Comparison of ENCODE assay signal across 16 mouse cellular contexts in genomic region chr17:28870435-28870834, GRCm38 (mm10). TPM values are rescaled to one million over a fixed set of nuclear protein-coding genes. Genes with fewer than 3 reads are reported as not detected.
DNase-seq lines count a peak whose midpoint lies in the region; ATAC-seq and TF ChIP-seq lines count a peak whose summit lies in the region.
"Had no signal": no experiment of that assay in that cellular context is flagged by ENCODE, and none has a peak within 500 bp of the region (broad histone marks: within the 10 kb centered on the region; RNA-seq: fewer than 3 reads in every experiment).

No protein-coding gene starts in this region.

- ATAC-seq in forebrain, embryonic 12.5 days (ENCODE audit: low FRiP score): no peak
- ATAC-seq in forebrain, embryonic 14.5 days: no peak
- no peak for ATAC-seq in lung, embryonic 14.5 days (ENCODE audit: insufficient read depth)
- ATAC-seq in hindbrain, embryonic 12.5 days (ENCODE audit: low FRiP score): no peak
- no peak for ATAC-seq in neural tube, embryonic 15.5 days (ENCODE audit: low FRiP score)
- ATAC-seq: activated CD4-positive, CD25-positive, alpha-beta regulatory T cell, adult 4 months had no signal

- no peak overlapping the region for H3K4me2 ChIP-seq in forebrain, embryonic 12.5 days
- no peak overlapping the region for H3K4me2 ChIP-seq in forebrain, embryonic 14.5 days (ENCODE audit: low read length)
- no peak overlapping the region for H3K4me2 ChIP-seq in lung, embryonic 14.5 days
- H3K4me2 ChIP-seq in hindbrain, embryonic 12.5 days (replicated peaks): no peak overlapping the region
- H3K4me2 ChIP-seq in neural tube, embryonic 15.5 days: no peak overlapping the region
- H3K4me2 ChIP-seq: heart, embryonic 13.5 days; limb, embryonic 13.5 days; stomach, embryonic 15.5 days had no signal

- H3K4me3 ChIP-seq in forebrain, embryonic 12.5 days (replicated peaks): no peak overlapping the region
- H3K4me3 ChIP-seq in forebrain, embryonic 14.5 days (ENCODE audit: low read depth, low read length): no peak overlapping the region
- no peak overlapping the region for H3K4me3 ChIP-seq in lung, embryonic 14.5 days (ENCODE audit: low read depth, low read length)
- no peak overlapping the region for H3K4me3 ChIP-seq in hindbrain, embryonic 12.5 days
- H3K4me3 ChIP-seq in neural tube, embryonic 15.5 days (replicated peaks): no peak overlapping the region
- H3K4me3 ChIP-seq: heart, embryonic 13.5 days; limb, embryonic 13.5 days; stomach, embryonic 15.5 days had no signal

- TF ChIP-seq CTCF in lung, embryonic 14.5 days (IDR thresholded peaks at IDR 0.05; ENCODE audit: low read depth): peak; percentile 16; the same call in 1 of the 2 replicates

- no peak overlapping the region for H3K9ac ChIP-seq in forebrain, embryonic 12.5 days
- no peak overlapping the region for H3K9ac ChIP-seq in forebrain, embryonic 14.5 days (ENCODE audit: low read length)
- H3K9ac ChIP-seq in lung, embryonic 14.5 days: no peak overlapping the region
- H3K9ac ChIP-seq in hindbrain, embryonic 12.5 days: no peak overlapping the region
- no peak overlapping the region for H3K9ac ChIP-seq in neural tube, embryonic 15.5 days (replicated peaks)
- H3K9ac ChIP-seq: heart, embryonic 13.5 days; limb, embryonic 13.5 days; stomach, embryonic 15.5 days had no signal

- no peaks in the 10 kb centered on the region; the same call in 1 of the 2 replicates for H3K27me3 ChIP-seq in forebrain, embryonic 12.5 days
- H3K27me3 ChIP-seq in forebrain, embryonic 14.5 days (replicated peaks; ENCODE audit: control insufficient read depth, insufficient read depth, low read length): no peaks in the 10 kb centered on the region
- H3K27me3 ChIP-seq in lung, embryonic 14.5 days (ENCODE audit: insufficient read depth, low read length): no peaks in the 10 kb centered on the region
- no peaks in the 10 kb centered on the region for H3K27me3 ChIP-seq in hindbrain, embryonic 12.5 days
- H3K27me3 ChIP-seq in neural tube, embryonic 15.5 days (replicated peaks): no peaks in the 10 kb centered on the region
- H3K27me3 ChIP-seq: heart, embryonic 13.5 days; limb, embryonic 13.5 days; stomach, embryonic 15.5 days had no signal

- H3K36me3 ChIP-seq in forebrain, embryonic 12.5 days (replicated peaks): no peaks in the 10 kb centered on the region
- H3K36me3 ChIP-seq in forebrain, embryonic 14.5 days (ENCODE audit: control insufficient read depth, insufficient read depth, low read length): no peaks in the 10 kb centered on the region
- H3K36me3 ChIP-seq in lung, embryonic 14.5 days (ENCODE audit: insufficient read depth): no peaks in the 10 kb centered on the region
- no peaks in the 10 kb centered on the region for H3K36me3 ChIP-seq in hindbrain, embryonic 12.5 days
- H3K36me3 ChIP-seq in neural tube, embryonic 15.5 days: no peaks in the 10 kb centered on the region
- H3K36me3 ChIP-seq: heart, embryonic 13.5 days; limb, embryonic 13.5 days; stomach, embryonic 15.5 days had no signal

- peak overlapping the region; percentile 78; the same call in 1 of the 2 replicates for H3K27ac ChIP-seq in forebrain, embryonic 12.5 days
- H3K27ac ChIP-seq in forebrain, embryonic 14.5 days (ENCODE audit: low read depth, low read length): no peak overlapping the region; the same call in 1 of the 2 replicates
- no peak overlapping the region for H3K27ac ChIP-seq in lung, embryonic 14.5 days (ENCODE audit: low read depth)
- peak overlapping the region; percentile 82 for H3K27ac ChIP-seq in hindbrain, embryonic 12.5 days
- peak overlapping the region; percentile 87 for H3K27ac ChIP-seq in neural tube, embryonic 15.5 days (replicated peaks)
- H3K27ac ChIP-seq: heart, embryonic 13.5 days; limb, embryonic 13.5 days; stomach, embryonic 15.5 days had no signal

- WGBS in forebrain, embryonic 12.5 days: 69% methylated on average over 5 of the region's 5 CpGs
- 70% methylated on average over 5 of the region's 5 CpGs for WGBS in forebrain, embryonic 14.5 days
- WGBS in lung, embryonic 14.5 days: 70% methylated on average over 5 of the region's 5 CpGs
- WGBS in hindbrain, embryonic 12.5 days: 71% methylated on average over 5 of the region's 5 CpGs
- 69% methylated on average over 5 of the region's 5 CpGs for WGBS in neural tube, embryonic 15.5 days

- H3K4me1 ChIP-seq in forebrain, embryonic 12.5 days: peaks cover 13% of the 10 kb centered on the region
- 0 out of 2 replicates have a peak, but pooled peaks cover 4% of the 10 kb centered on the region for H3K4me1 ChIP-seq in forebrain, embryonic 14.5 days (ENCODE audit: control insufficient read depth, insufficient read depth, low read length)
- H3K4me1 ChIP-seq in lung, embryonic 14.5 days (ENCODE audit: insufficient read depth): no peaks in the 10 kb centered on the region
- H3K4me1 ChIP-seq in hindbrain, embryonic 12.5 days: peaks cover 15% of the 10 kb centered on the region
- H3K4me1 ChIP-seq in neural tube, embryonic 15.5 days: peaks cover 23% of the 10 kb centered on the region

- DNase-seq in forebrain, embryonic 14.5 days (ENCODE audit: low spot score): no peak
- no peak for DNase-seq in lung, embryonic 14.5 days
- no peak for DNase-seq in lung, adult 18-20 months
- DNase-seq in thymus, adult 18-20 months: no peak
- no peak for DNase-seq in cerebellum, postnatal 14 days
- DNase-seq: cerebellum, adult 2 months; gastrocnemius, postnatal 10 days; kidney, postnatal 10 days; lung, postnatal 14 days had no signal

- H3K9me3 ChIP-seq in forebrain, embryonic 12.5 days: no peaks in the 10 kb centered on the region
- H3K9me3 ChIP-seq in forebrain, embryonic 14.5 days (replicated peaks; ENCODE audit: control insufficient read depth, low read length): no peaks in the 10 kb centered on the region
- no peaks in the 10 kb centered on the region for H3K9me3 ChIP-seq in lung, embryonic 14.5 days (ENCODE audit: low read depth, low read length)
- no peaks in the 10 kb centered on the region for H3K9me3 ChIP-seq in hindbrain, embryonic 12.5 days (replicated peaks)
- no peaks in the 10 kb centered on the region for H3K9me3 ChIP-seq in neural tube, embryonic 15.5 days (replicated peaks)
- H3K9me3 ChIP-seq: limb, embryonic 13.5 days; stomach, embryonic 15.5 days had no signal

RNA-seq across cellular contexts. Expression of gene Pnpla1, which starts 12.2 kb away (rescaled TPM):
- not detected in 2 replicates for polyA plus RNA-seq in forebrain, embryonic 12.5 days (2016; fragmentation: Nextera tagmentation; extraction: Ambion mirVana)
- not detected in 2 replicates for polyA plus RNA-seq in forebrain, embryonic 14.5 days (2014; fragmentation: Nextera tagmentation; extraction: Ambion mirVana)
- polyA plus RNA-seq in lung, embryonic 14.5 days (2014; fragmentation: Nextera tagmentation; extraction: Ambion mirVana): 0.05 TPM in 1 of 2 replicates, not detected in the other
- polyA plus RNA-seq in hindbrain, embryonic 12.5 days (2016; fragmentation: Nextera tagmentation; extraction: Ambion mirVana): not detected in 2 replicates
- 0.06 and 0.15 TPM in 2 replicates for polyA plus RNA-seq in neural tube, embryonic 15.5 days (2015; fragmentation: Nextera tagmentation; extraction: Ambion mirVana)
- polyA plus RNA-seq: activated CD4-positive, CD25-positive, alpha-beta regulatory T cell, adult 4 months; heart, embryonic 13.5 days had no signal

RNA-seq across cellular contexts. Expression of gene 4930539E08Rik, which starts 44.7 kb away (rescaled TPM):
- polyA plus RNA-seq in forebrain, embryonic 12.5 days (2016; fragmentation: Nextera tagmentation; extraction: Ambion mirVana): 0.23 TPM in 2 replicates
- 0.50 and 0.62 TPM in 2 replicates for polyA plus RNA-seq in forebrain, embryonic 14.5 days (2014; fragmentation: Nextera tagmentation; extraction: Ambion mirVana)
- 0.37 TPM in 1 of 2 replicates, not detected in the other for polyA plus RNA-seq in lung, embryonic 14.5 days (2014; fragmentation: Nextera tagmentation; extraction: Ambion mirVana)
- polyA plus RNA-seq in hindbrain, embryonic 12.5 days (2016; fragmentation: Nextera tagmentation; extraction: Ambion mirVana): 0.10 and 0.13 TPM in 2 replicates
- 1.1 and 1.6 TPM in 2 replicates for polyA plus RNA-seq in neural tube, embryonic 15.5 days (2015; fragmentation: Nextera tagmentation; extraction: Ambion mirVana)

Comparison
In these comparisons a context has a peak if more than half of its experiments do, and no peak if none do; other contexts are left out.
1. H3K27ac ChIP-seq: peak in forebrain, embryonic 12.5 days (single experiment), hindbrain, embryonic 12.5 days (single experiment) and neural tube, embryonic 15.5 days (single experiment); none in forebrain, embryonic 14.5 days (single experiment) and lung, embryonic 14.5 days (single experiment).